Mouse (Mus musculus): ENCODE measurements around the gene Psg26.
"Not testable (repeated sequence)": the region's sequence is repeated elsewhere in the genome, so short reads cannot be mapped to it uniquely, and the experiment has no call there.

Psg26 gene

DNA sequence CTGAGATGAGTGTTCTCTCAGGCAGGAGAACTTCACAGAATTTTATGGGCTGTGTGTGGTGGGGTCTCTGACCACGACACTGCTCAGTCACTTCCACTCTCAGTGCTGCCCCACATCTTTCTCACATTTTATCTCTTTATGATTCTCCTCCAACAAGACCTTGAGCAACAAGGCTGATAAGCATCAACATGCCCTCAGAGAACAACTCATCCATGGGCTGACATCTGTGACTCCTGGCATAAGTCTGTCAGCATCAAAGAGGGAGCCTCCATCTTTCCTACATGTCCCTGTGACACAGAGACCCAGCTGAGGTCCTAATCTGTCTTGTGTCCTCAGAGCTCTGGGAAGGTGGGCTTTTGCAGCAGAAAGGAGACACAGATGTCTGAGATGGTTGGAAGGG lies at the start of gene Psg26:
Gene Psg26 (minus strand): TSS at position 101 of the 400 bp plus-strand sequence.
- no peak for ATAC-seq (ENCODE audit: insufficient number of reproducible peaks, low FRiP score, low TSS enrichment)

DNA sequence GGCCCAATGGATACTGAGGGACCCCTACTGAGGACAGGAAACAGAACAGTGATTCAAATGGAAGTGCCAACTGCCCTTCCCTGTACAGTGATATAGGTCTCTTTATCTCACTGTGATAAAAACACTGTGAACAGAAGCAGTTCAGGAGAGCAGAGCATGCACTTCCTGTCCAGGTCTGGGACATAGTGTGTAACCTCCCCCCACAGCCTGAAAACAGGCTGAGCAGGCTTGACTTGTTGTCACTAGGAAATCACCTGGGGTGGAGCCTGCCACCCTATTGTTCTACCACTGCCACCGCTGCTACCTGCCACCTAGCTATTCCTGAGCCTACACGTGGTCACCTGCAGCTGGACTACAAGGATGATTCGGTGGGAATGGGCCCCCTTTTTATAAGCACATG lies 49.4 kb upstream of the Psg26 start:
- ATAC-seq (ENCODE audit: insufficient number of reproducible peaks, low FRiP score, low TSS enrichment), result no peak

DNA sequence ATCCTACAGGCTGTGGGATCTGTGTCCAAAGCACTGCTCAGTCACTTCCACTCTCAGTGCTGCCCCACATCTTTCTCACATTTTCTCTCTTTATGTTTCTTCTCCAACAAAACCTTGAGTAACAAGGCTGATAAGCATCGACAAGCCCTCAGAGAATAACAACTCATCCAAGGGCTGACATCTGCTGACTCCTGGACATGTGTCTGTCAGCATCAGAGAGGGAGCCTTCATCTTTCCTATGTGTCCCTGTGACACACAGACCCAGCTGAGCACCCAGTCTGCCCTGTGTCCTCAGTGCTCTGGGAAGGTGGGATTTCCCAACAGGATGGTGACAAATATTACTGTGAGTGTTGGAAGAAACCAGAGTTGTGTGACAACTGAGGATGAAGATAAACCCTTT lies 48.2 kb upstream of the Psg26 start, which contains the start of gene Psg25:
Gene Psg25 (minus strand): TSS at position 101 of the 400 bp plus-strand sequence.
- no peak for ATAC-seq (ENCODE audit: insufficient number of reproducible peaks, low FRiP score, low TSS enrichment)

DNA sequence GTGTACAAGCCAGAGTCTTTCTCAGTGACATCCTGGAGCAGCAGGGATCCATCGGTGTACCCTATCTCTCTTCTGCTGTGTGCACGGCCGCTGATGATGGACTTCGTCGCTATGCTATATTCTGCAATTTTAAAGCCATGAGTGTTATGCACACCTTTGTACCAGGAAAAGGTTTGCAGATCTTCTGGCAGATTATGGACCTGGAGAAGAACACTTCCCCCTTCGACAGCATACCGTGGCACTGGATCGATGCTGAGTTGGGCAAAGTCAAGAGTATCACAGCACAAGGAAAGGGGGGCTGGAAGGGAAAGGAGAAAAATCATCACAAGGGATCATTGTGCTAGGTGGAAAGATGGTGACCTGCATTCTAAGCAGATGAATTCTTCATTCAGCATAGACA lies 40.7 kb upstream of the Psg26 start:
- ATAC-seq (ENCODE audit: insufficient number of reproducible peaks, low FRiP score, low TSS enrichment), result no peak

DNA sequence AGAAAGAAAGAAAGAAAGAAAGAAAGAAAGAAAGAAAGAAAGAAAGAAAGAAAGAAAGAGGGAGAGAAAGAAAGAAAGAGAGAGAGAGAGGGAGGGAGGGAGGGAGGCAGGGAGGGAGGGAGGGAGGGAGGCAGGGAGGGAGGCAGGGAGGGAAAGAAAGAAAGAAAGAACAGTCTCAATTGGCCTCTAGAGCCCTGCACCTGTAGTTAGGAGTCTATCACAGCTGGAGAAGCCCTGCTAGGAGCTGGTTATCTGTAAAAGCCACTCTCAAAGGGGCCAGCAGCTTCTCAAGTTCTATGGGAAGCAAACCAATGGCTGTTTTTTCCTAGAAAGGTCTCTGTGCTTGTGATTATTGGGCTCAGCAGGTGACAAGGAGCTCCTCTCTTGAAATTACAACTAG lies 28.9 kb upstream of the Psg26 start:
- ATAC-seq (ENCODE audit: insufficient number of reproducible peaks, low FRiP score, low TSS enrichment), result not testable (repeated sequence)

DNA sequence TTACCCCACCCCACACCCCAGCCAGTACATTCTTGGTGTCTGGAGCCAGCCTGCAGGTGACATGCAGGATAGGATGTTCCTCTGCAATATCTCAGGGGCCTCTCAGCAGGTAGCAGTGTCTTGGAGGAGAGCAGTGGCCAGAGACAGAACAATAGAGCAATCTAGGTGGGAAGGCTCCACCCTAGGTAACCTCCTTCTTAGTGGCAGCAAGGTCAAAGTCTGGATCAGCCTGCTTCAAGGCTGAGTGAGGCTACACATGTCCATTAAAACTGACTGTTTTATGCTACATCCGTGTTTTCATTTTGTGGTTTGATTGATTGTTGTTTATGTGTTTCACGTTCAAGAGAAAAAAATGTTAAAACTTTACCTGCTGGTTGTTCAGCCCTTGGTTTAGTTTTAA lies 28.4 kb upstream of the Psg26 start:
- not testable (repeated sequence) for ATAC-seq (ENCODE audit: insufficient number of reproducible peaks, low FRiP score, low TSS enrichment)

DNA sequence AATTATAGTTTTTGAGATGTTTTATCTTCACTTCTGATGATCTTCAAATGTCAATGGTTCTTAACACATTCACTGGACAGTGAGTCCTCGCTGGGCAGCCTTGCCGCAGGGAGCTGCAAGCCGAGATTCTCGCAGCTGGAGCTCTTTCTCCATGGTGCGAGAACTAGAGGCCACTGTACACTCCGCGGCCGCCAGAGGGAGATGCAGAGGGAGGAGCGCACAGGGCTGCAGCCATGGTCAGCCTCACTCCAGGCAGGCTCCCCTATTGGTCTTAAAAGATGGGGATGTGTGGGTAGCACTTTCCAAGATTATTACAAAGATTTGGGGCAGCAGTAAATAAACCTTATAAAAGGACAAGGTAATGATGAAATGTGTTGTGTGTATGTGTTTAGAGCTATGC lies 27.5 kb upstream of the Psg26 start:
- ATAC-seq (ENCODE audit: insufficient number of reproducible peaks, low FRiP score, low TSS enrichment), result no peak

DNA sequence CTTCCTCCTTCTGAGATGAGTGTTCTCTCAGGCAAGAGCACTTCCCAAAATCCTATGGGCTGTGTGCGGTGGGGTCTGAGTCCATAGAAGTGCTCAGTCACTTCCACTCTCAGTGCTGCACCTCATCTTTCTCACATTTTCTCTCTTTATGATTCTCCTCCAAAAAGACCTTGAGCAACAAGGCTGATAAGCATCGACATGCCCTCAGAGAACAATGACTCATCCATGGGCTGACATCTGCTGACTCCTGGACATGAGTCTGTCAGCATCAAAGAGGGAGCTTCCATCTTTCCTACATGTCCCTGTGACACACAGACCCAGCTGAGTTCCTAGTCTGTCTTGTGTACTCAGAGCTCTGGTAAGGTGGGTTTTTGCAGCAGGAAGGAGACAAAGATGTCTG lies 52.0 kb downstream of the Psg26 start, which contains the start of gene Psg28:
Gene Psg28 (minus strand): TSS at position 101 of the 400 bp plus-strand sequence.
- not testable (repeated sequence) for ATAC-seq (ENCODE audit: insufficient number of reproducible peaks, low FRiP score, low TSS enrichment)

Data from cerebellum, adult (tissue).